Mouse (Mus musculus) heart, embryonic 11.5 days (tissue): Measurements from ENCODE around the gene Zc3h18. TPM values are rescaled to one million over a fixed set of nuclear protein-coding genes. Genes with fewer than 3 reads are reported as not detected.

Experiments used
- ATAC-seq: fragments of 200-750 bp; cut with Nextera tagmentation; replicated peaks from 2 replicates; pipeline ENCODE4 v1.8.0; 2017; ENCODE audit warnings: moderate library complexity; ENCODE audit not compliant: insufficient number of reproducible peaks, low FRiP score, low TSS enrichment
- H3K27ac ChIP-seq: fragments of 300-500 bp; sonication (generic); 2 replicates; pipeline ENCODE4 v1.5.1; 2014; ENCODE audit warnings: mild to moderate bottlenecking, low read depth, low read length
- H3K27me3 ChIP-seq: fragments of 300-500 bp; sonication (generic); 2 replicates; pipeline ENCODE4 v1.6.1; 2014; ENCODE audit warnings: mild to moderate bottlenecking, low read length, mixed read lengths; ENCODE audit not compliant: control insufficient read depth, insufficient read depth
- H3K36me3 ChIP-seq: fragments of 300-500 bp; sonication (generic); 2 replicates; pipeline ENCODE4 v1.6.1; 2014; ENCODE audit warnings: mild to moderate bottlenecking, low read length, moderate library complexity, mixed read lengths; ENCODE audit not compliant: control insufficient read depth, insufficient read depth
- H3K4me1 ChIP-seq: fragments of 300-500 bp; sonication (generic); 2 replicates; pipeline ENCODE4 v1.6.1; 2014; ENCODE audit warnings: low read length; ENCODE audit not compliant: control insufficient read depth, insufficient read depth
- H3K4me2 ChIP-seq: fragments of 300-500 bp; sonication (generic); 2 replicates; pipeline ENCODE4 v1.6.1; 2014; ENCODE audit warnings: mild to moderate bottlenecking, moderate library complexity
- H3K4me3 ChIP-seq: fragments of 300-500 bp; sonication (generic); 2 replicates; pipeline ENCODE4 v1.5.1; 2014; ENCODE audit warnings: low read depth, low read length
- H3K9ac ChIP-seq: fragments of 300-500 bp; sonication (generic); 2 replicates; pipeline ENCODE4 v1.6.1; 2014; ENCODE audit warnings: mild to moderate bottlenecking, low read depth, low read length, moderate library complexity
- H3K9me3 ChIP-seq: fragments of 300-500 bp; sonication (generic); replicated peaks from 2 replicates; pipeline ENCODE4 v1.6.1; 2016; ENCODE audit warnings: low read length; ENCODE audit not compliant: control insufficient read depth
- WGBS: fragments of 180-500 bp; shearing (Covaris S2); extraction: QIAGEN DNeasy Blood & Tissue Kit; methylation state at CpG from one replicate; pipeline ENCODE4 v1.1.7; 2014; ENCODE audit not compliant: insufficient replicate concordance; 5-methylcytosine and 5-hydroxymethylcytosine counted together
- polyA plus RNA-seq: library from polyadenylated mRNA; unstranded; fragments of >200 nt; fragmentation: Nextera tagmentation; extraction: Ambion mirVana; gene quantifications from 2 replicates; pipeline ENCODE4 v1.2.1, GENCODE M21; 2014

Zc3h18 gene
- polyA plus RNA-seq, 1 experiment from 2014 or later: 22.2 TPM

GRCm38 (mm10) chr8:122464985-122465384, 88.6 kb downstream of the Zc3h18 start:
- peaks cover 16% of the 10 kb centered on the region for H3K27me3 ChIP-seq
- H3K36me3 ChIP-seq: peaks cover 16% of the 10 kb centered on the region
- H3K4me3 ChIP-seq: no peak overlapping the region
- no peak overlapping the region; the same call in 1 of the 2 replicates for H3K27ac ChIP-seq
- no peaks in the 10 kb centered on the region for H3K9me3 ChIP-seq
- H3K9ac ChIP-seq: no peak overlapping the region
- H3K4me2 ChIP-seq: no peak overlapping the region
- ATAC-seq: no peak
- peaks cover 32% of the 10 kb centered on the region for H3K4me1 ChIP-seq
- WGBS: 54% methylated on average over 7 of the region's 7 CpGs

Other genes with a start within 250 kb of the Zc3h18 start
- 6.9 and 7.9 TPM in 2 replicates for gene Zfpm1, start 94.5 kb upstream of the Zc3h18 start, polyA plus RNA-seq
- not detected in 2 replicates for gene Trhr2, start 15.9 kb upstream of the Zc3h18 start, polyA plus RNA-seq
- gene Il17c, start 45.4 kb downstream of the Zc3h18 start, polyA plus RNA-seq: not detected in 2 replicates
- 169 and 174 TPM in 2 replicates for gene Cyba, start 56.3 kb downstream of the Zc3h18 start, polyA plus RNA-seq
- gene Mvd, start 66.8 kb downstream of the Zc3h18 start, polyA plus RNA-seq: 28.0 and 29.0 TPM in 2 replicates
- gene Snai3, start 84.1 kb downstream of the Zc3h18 start, polyA plus RNA-seq: 3.0 and 4.2 TPM in 2 replicates
- 28.1 and 34.4 TPM in 2 replicates for gene Rnf166, start 99.5 kb downstream of the Zc3h18 start, polyA plus RNA-seq
- gene Ctu2, start 99.5 kb downstream of the Zc3h18 start, polyA plus RNA-seq: 35.2 and 39.0 TPM in 2 replicates
- gene Piezo1, start 174.7 kb downstream of the Zc3h18 start, polyA plus RNA-seq: 17.4 and 19.4 TPM in 2 replicates
- 29.5 and 30.4 TPM in 2 replicates for gene Cdt1, start 191.4 kb downstream of the Zc3h18 start, polyA plus RNA-seq
- gene Aprt, start 200.3 kb downstream of the Zc3h18 start, polyA plus RNA-seq: 250 and 262 TPM in 2 replicates
- 11.4 and 12.3 TPM in 2 replicates for gene Galns, start 234.9 kb downstream of the Zc3h18 start, polyA plus RNA-seq
- gene Trappc2l, start 235.0 kb downstream of the Zc3h18 start, polyA plus RNA-seq: 49.8 and 60.0 TPM in 2 replicates
- not detected in 2 replicates for gene Pabpn1l, start 246.1 kb downstream of the Zc3h18 start, polyA plus RNA-seq